Mouse (Mus musculus) erythroblast, embryonic 14.5 days (primary cell): ENCODE measurements around the gene Ehd4.

Experiments used
- GATA1 ChIP-seq: IDR thresholded peaks from 2 replicates; pipeline ENCODE4 v1.6.1; 2012; ENCODE audit warnings: low read length, inconsistent platforms, mixed read lengths
- TAL1 ChIP-seq: IDR thresholded peaks from 3 replicates; pipeline ENCODE4 v1.6.1; 2012; ENCODE audit warnings: low read length, inconsistent platforms, mixed read lengths

GRCm38 (mm10) chr2:120059466-120059865 is 94.9 kb downstream of the Ehd4 start:
- no peak for TF ChIP-seq TAL1
- no peak for TF ChIP-seq GATA1
